Mouse (Mus musculus): Measurements from ENCODE around the gene Gabrb3.

Gabrb3 gene

GRCm38 (mm10) chr7:57419392-57419791 is at the start of gene Gabrb3:
TSS of gene Gabrb3 (plus strand) at chr7:57419692.
- peak; percentile 36 for DNase-seq (ENCODE audit: low read depth, low spot score)

- DNase-seq (ENCODE audit: low read depth, low spot score): no peak
Observed at GRCm38 (mm10) chr7:57384112-57384511, 35.4 kb upstream of the Gabrb3 start.

GRCm38 (mm10) chr7:57386517-57387340 is 32.8 kb upstream of the Gabrb3 start, which contains the start of gene Gabrg3:
TSS of gene Gabrg3 (minus strand) at chr7:57387188.
- no peak for DNase-seq (ENCODE audit: low read depth, low spot score)

- DNase-seq (ENCODE audit: low read depth, low spot score): no peak
Observed at GRCm38 (mm10) chr7:57387341-57387654, 32.2 kb upstream of the Gabrb3 start.

- DNase-seq (ENCODE audit: low read depth, low spot score): no peak
Observed at GRCm38 (mm10) chr7:57390046-57390445, 29.4 kb upstream of the Gabrb3 start.

- DNase-seq (ENCODE audit: low read depth, low spot score): no peak
Observed at GRCm38 (mm10) chr7:57393551-57393950, 25.9 kb upstream of the Gabrb3 start.

- no peak for DNase-seq (ENCODE audit: low read depth, low spot score)
Observed at GRCm38 (mm10) chr7:57411163-57411562, 8.3 kb upstream of the Gabrb3 start.

GRCm38 (mm10) chr7:57412896-57413295 is 6.6 kb upstream of the Gabrb3 start:
- DNase-seq (ENCODE audit: low read depth, low spot score): no peak

GRCm38 (mm10) chr7:57421044-57421443 is 1.6 kb downstream of the Gabrb3 start:
- DNase-seq (ENCODE audit: low read depth, low spot score): no peak

GRCm38 (mm10) chr7:57422675-57423074 is 3.2 kb downstream of the Gabrb3 start:
- no peak for DNase-seq (ENCODE audit: low read depth, low spot score)

- no peak for DNase-seq (ENCODE audit: low read depth, low spot score)
Observed at GRCm38 (mm10) chr7:57448239-57448638, 28.7 kb downstream of the Gabrb3 start.

- DNase-seq (ENCODE audit: low read depth, low spot score): no peak
Observed at GRCm38 (mm10) chr7:57460354-57460753, 40.9 kb downstream of the Gabrb3 start.

GRCm38 (mm10) chr7:57471316-57471715 is 51.8 kb downstream of the Gabrb3 start:
- DNase-seq (ENCODE audit: low read depth, low spot score): no peak

- peak; percentile 38 for DNase-seq (ENCODE audit: low read depth, low spot score)
Observed at GRCm38 (mm10) chr7:57473811-57474525, 54.5 kb downstream of the Gabrb3 start.

- DNase-seq (ENCODE audit: low read depth, low spot score): no peak
Observed at GRCm38 (mm10) chr7:57482896-57483295, 63.4 kb downstream of the Gabrb3 start.

- no peak for DNase-seq (ENCODE audit: low read depth, low spot score)
Observed at GRCm38 (mm10) chr7:57486907-57487306, 67.4 kb downstream of the Gabrb3 start.

GRCm38 (mm10) chr7:57491795-57492194 is 72.3 kb downstream of the Gabrb3 start:
- no peak for DNase-seq (ENCODE audit: low read depth, low spot score)

- no peak for DNase-seq (ENCODE audit: low read depth, low spot score)
Observed at GRCm38 (mm10) chr7:57502809-57503208, 83.3 kb downstream of the Gabrb3 start.

- DNase-seq (ENCODE audit: low read depth, low spot score): no peak
Observed at GRCm38 (mm10) chr7:57508860-57509632, 89.6 kb downstream of the Gabrb3 start.

GRCm38 (mm10) chr7:57509681-57510141 is 90.2 kb downstream of the Gabrb3 start, which contains the start of gene Gabra5:
TSS of gene Gabra5 (minus strand) at chr7:57510059.
- no peak for DNase-seq (ENCODE audit: low read depth, low spot score)

GRCm38 (mm10) chr7:57512955-57513354 is 93.5 kb downstream of the Gabrb3 start:
- DNase-seq (ENCODE audit: low read depth, low spot score): no peak

- no peak for DNase-seq (ENCODE audit: low read depth, low spot score)
Observed at GRCm38 (mm10) chr7:57529451-57529850, 110.0 kb downstream of the Gabrb3 start.

All from retina, adult 2 months (tissue).